Mouse (Mus musculus) lung, adult 2 months (tissue): ENCODE results near the gene Scrg1.

Experiments used
- CTCF ChIP-seq: fragments of 200-500 bp; IDR thresholded peaks from 2 replicates; pipeline ENCODE4 v1.5.1; 2011; ENCODE audit warnings: mild to moderate bottlenecking, low read length, control low read depth; ENCODE audit not compliant: insufficient read depth
- POLR2A ChIP-seq: fragments of 200-500 bp; IDR thresholded peaks from 2 replicates; pipeline ENCODE4 v1.6.1; 2011; ENCODE audit warnings: low read depth, mild to moderate bottlenecking, control low read depth, low read length, borderline replicate concordance; ENCODE audit errors: extremely low read depth

DNA sequence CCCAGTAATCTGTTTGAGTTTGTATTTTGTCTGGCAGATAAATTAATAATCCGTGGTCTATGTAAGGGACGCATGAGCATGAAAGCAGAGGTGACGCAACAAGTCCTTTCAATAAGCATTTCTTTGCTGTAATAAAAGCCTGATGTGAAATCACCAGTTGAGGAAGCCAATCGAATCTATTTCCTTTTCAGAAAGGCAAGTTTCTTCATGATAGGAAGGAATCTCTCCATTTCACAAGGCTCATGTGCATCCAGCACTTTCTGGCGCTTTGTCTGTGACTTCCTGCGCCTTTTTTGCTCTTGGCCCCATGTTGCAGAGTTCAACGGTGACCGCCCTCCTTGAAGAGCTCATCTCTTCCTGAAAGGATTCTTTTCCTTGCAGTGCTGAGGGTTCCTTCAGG is 24.0 kb downstream of the Scrg1 start:
- TF ChIP-seq POLR2A (no peak), CTCF (no peak)
